Mouse (Mus musculus): ENCODE data around the gene Tmem9.

The Tmem9 gene

GRCm38 (mm10) chr1:136031697-136032096 is 23.7 kb downstream of the Tmem9 start:
- no peak for DNase-seq (ENCODE audit: low spot score)

- no peak for DNase-seq (ENCODE audit: low spot score)
Observed at GRCm38 (mm10) chr1:136032961-136033360, 25.0 kb downstream of the Tmem9 start.

- DNase-seq (ENCODE audit: low spot score): no peak
Observed at GRCm38 (mm10) chr1:136038746-136039538, 31.0 kb downstream of the Tmem9 start.

GRCm38 (mm10) chr1:136040452-136040851 is 32.5 kb downstream of the Tmem9 start:
- no peak for DNase-seq (ENCODE audit: low spot score)

GRCm38 (mm10) chr1:136040874-136041273 is 32.9 kb downstream of the Tmem9 start:
- no peak for DNase-seq (ENCODE audit: low spot score)

GRCm38 (mm10) chr1:136045774-136046173 is 37.8 kb downstream of the Tmem9 start:
- DNase-seq (ENCODE audit: low spot score): peak; percentile 30

GRCm38 (mm10) chr1:136047432-136047831 is 39.5 kb downstream of the Tmem9 start:
- DNase-seq (ENCODE audit: low spot score): no peak

GRCm38 (mm10) chr1:136047894-136048293 is 39.9 kb downstream of the Tmem9 start:
- DNase-seq (ENCODE audit: low spot score): no peak

- no peak for DNase-seq (ENCODE audit: low spot score)
Observed at GRCm38 (mm10) chr1:136050312-136051012, 42.5 kb downstream of the Tmem9 start, which contains the start of gene Ascl5. TSS of gene Ascl5 (plus strand) at chr1:136050804.

- DNase-seq (ENCODE audit: low spot score): no peak
Observed at GRCm38 (mm10) chr1:136051013-136051315, 43.0 kb downstream of the Tmem9 start.

- DNase-seq (ENCODE audit: low spot score): no peak
Observed at GRCm38 (mm10) chr1:136051465-136051864, 43.5 kb downstream of the Tmem9 start.

- DNase-seq (ENCODE audit: low spot score): no peak
Observed at GRCm38 (mm10) chr1:136052547-136052946, 44.6 kb downstream of the Tmem9 start, which contains the start of gene Cacna1s. TSS of gene Cacna1s (plus strand) at chr1:136052750.

GRCm38 (mm10) chr1:136055771-136056170 is 47.8 kb downstream of the Tmem9 start:
- DNase-seq (ENCODE audit: low spot score): no peak

GRCm38 (mm10) chr1:136058594-136058993 is 50.6 kb downstream of the Tmem9 start:
- no peak for DNase-seq (ENCODE audit: low spot score)

GRCm38 (mm10) chr1:136061041-136061789 is 53.3 kb downstream of the Tmem9 start:
- no peak for DNase-seq (ENCODE audit: low spot score)

- DNase-seq (ENCODE audit: low spot score): no peak
Observed at GRCm38 (mm10) chr1:136061790-136062141, 53.8 kb downstream of the Tmem9 start.

GRCm38 (mm10) chr1:136063991-136064390 is 56.0 kb downstream of the Tmem9 start:
- no peak for DNase-seq (ENCODE audit: low spot score)

- no peak for DNase-seq (ENCODE audit: low spot score)
Observed at GRCm38 (mm10) chr1:136066621-136067020, 58.7 kb downstream of the Tmem9 start.

GRCm38 (mm10) chr1:136067579-136067978 is 59.6 kb downstream of the Tmem9 start:
- DNase-seq (ENCODE audit: low spot score): no peak

GRCm38 (mm10) chr1:136076086-136076485 is 68.1 kb downstream of the Tmem9 start:
- DNase-seq (ENCODE audit: low spot score): no peak

- no peak for DNase-seq (ENCODE audit: low spot score)
Observed at GRCm38 (mm10) chr1:136077656-136078055, 69.7 kb downstream of the Tmem9 start.

- DNase-seq (ENCODE audit: low spot score): no peak
Observed at GRCm38 (mm10) chr1:136081161-136081560, 73.2 kb downstream of the Tmem9 start.
